Mouse (Mus musculus): ENCODE data around the gene Oas1g. TPM values are rescaled to one million over a fixed set of nuclear protein-coding genes. Genes with fewer than 3 reads are reported as not detected.
"Not testable (repeated sequence)": the region's sequence is repeated elsewhere in the genome, so short reads cannot be mapped to it uniquely, and the experiment has no call there.

The Oas1g gene
- polyA plus RNA-seq, 1 experiment: 105 TPM

- no peak overlapping the region for H3K4me3 ChIP-seq (ENCODE audit: insufficient read depth, low read length)
- H3K27ac ChIP-seq (ENCODE audit: insufficient read depth, low read depth, low read length): no peak overlapping the region
- peaks cover 2% of the 10 kb centered on the region; the same call in 1 of the 2 replicates for H3K4me1 ChIP-seq (ENCODE audit: control insufficient read depth, insufficient read depth, low read length)
- TF ChIP-seq POLR2A (IDR thresholded peaks at IDR 0.05; ENCODE audit: borderline replicate concordance, low read depth, low read length): no peak
- TF ChIP-seq CTCF (IDR thresholded peaks at IDR 0.05; ENCODE audit: low read depth, low read length): no peak
Measured at GRCm38 (mm10) chr5:120902056-120902455, 14.6 kb upstream of the Oas1g start.

- Histone ChIP-seq H3K4me3 (ENCODE audit: insufficient read depth, low read length) (no peak overlapping the region), H3K27ac (ENCODE audit: insufficient read depth, low read depth, low read length) (no peak overlapping the region), H3K4me1 (ENCODE audit: control insufficient read depth, insufficient read depth, low read length) (no peaks in the 10 kb centered on the region; the same call in 1 of the 2 replicates)
- TF ChIP-seq POLR2A (IDR thresholded peaks at IDR 0.05; ENCODE audit: borderline replicate concordance, low read depth, low read length): no peak
- TF ChIP-seq CTCF (IDR thresholded peaks at IDR 0.05; ENCODE audit: low read depth, low read length): no peak
Measured at GRCm38 (mm10) chr5:120900666-120901065, 13.3 kb upstream of the Oas1g start.

GRCm38 (mm10) chr5:120898726-120899125 is 11.3 kb upstream of the Oas1g start:
- H3K27ac ChIP-seq (ENCODE audit: insufficient read depth, low read depth, low read length): no peak overlapping the region
- H3K4me3 ChIP-seq (ENCODE audit: insufficient read depth, low read length): no peak overlapping the region
- TF ChIP-seq POLR2A (IDR thresholded peaks at IDR 0.05; ENCODE audit: borderline replicate concordance, low read depth, low read length) (no peak), CTCF (IDR thresholded peaks at IDR 0.05; ENCODE audit: low read depth, low read length) (no peak)
- no peaks in the 10 kb centered on the region; the same call in 1 of the 2 replicates for H3K4me1 ChIP-seq (ENCODE audit: control insufficient read depth, insufficient read depth, low read length)

- TF ChIP-seq POLR2A (IDR thresholded peaks at IDR 0.05; ENCODE audit: borderline replicate concordance, low read depth, low read length): no peak
- TF ChIP-seq CTCF (IDR thresholded peaks at IDR 0.05; ENCODE audit: low read depth, low read length): no peak
- Histone ChIP-seq H3K4me1 (ENCODE audit: control insufficient read depth, insufficient read depth, low read length) (no peaks in the 10 kb centered on the region; the same call in 1 of the 2 replicates), H3K27ac (ENCODE audit: insufficient read depth, low read depth, low read length) (no peak overlapping the region), H3K4me3 (ENCODE audit: insufficient read depth, low read length) (no peak overlapping the region)
Measured at GRCm38 (mm10) chr5:120898307-120898706, 10.9 kb upstream of the Oas1g start.

- TF ChIP-seq CTCF (IDR thresholded peaks at IDR 0.05; ENCODE audit: low read depth, low read length): no peak
- TF ChIP-seq POLR2A (IDR thresholded peaks at IDR 0.05; ENCODE audit: borderline replicate concordance, low read depth, low read length): no peak
- no peak overlapping the region for H3K27ac ChIP-seq (ENCODE audit: insufficient read depth, low read depth, low read length)
Measured at GRCm38 (mm10) chr5:120895231-120895900, 8.0 kb upstream of the Oas1g start.

GRCm38 (mm10) chr5:120894692-120895091 is 7.3 kb upstream of the Oas1g start:
- H3K27ac ChIP-seq (ENCODE audit: insufficient read depth, low read depth, low read length); H3K4me3 ChIP-seq (ENCODE audit: insufficient read depth, low read length); H3K4me1 ChIP-seq (ENCODE audit: control insufficient read depth, insufficient read depth, low read length): not testable (repeated sequence)

More at GRCm38 (mm10) chr5:120895231-120895900, 8.0 kb upstream of the Oas1g start:
- H3K4me3 ChIP-seq (ENCODE audit: insufficient read depth, low read length): no peak overlapping the region
- peaks cover 9% of the 10 kb centered on the region for H3K4me1 ChIP-seq (ENCODE audit: control insufficient read depth, insufficient read depth, low read length)

GRCm38 (mm10) chr5:120893866-120894265 is 6.5 kb upstream of the Oas1g start:
- not testable (repeated sequence) for H3K27ac ChIP-seq (ENCODE audit: insufficient read depth, low read depth, low read length); H3K4me1 ChIP-seq (ENCODE audit: control insufficient read depth, insufficient read depth, low read length); H3K4me3 ChIP-seq (ENCODE audit: insufficient read depth, low read length)

GRCm38 (mm10) chr5:120892243-120892660 is 4.8 kb upstream of the Oas1g start:
- H3K4me3 ChIP-seq (ENCODE audit: insufficient read depth, low read length): no peak overlapping the region
- H3K4me1 ChIP-seq (ENCODE audit: control insufficient read depth, insufficient read depth, low read length): peaks cover 16% of the 10 kb centered on the region
- TF ChIP-seq POLR2A (IDR thresholded peaks at IDR 0.05; ENCODE audit: borderline replicate concordance, low read depth, low read length): no peak
- no peak for TF ChIP-seq CTCF (IDR thresholded peaks at IDR 0.05; ENCODE audit: low read depth, low read length)
- H3K27ac ChIP-seq (ENCODE audit: insufficient read depth, low read depth, low read length): no peak overlapping the region

- H3K27ac ChIP-seq (ENCODE audit: insufficient read depth, low read depth, low read length); H3K4me3 ChIP-seq (ENCODE audit: insufficient read depth, low read length): not testable (repeated sequence)
- peaks cover 16% of the 10 kb centered on the region for H3K4me1 ChIP-seq (ENCODE audit: control insufficient read depth, insufficient read depth, low read length)
Measured at GRCm38 (mm10) chr5:120891566-120892242, 4.3 kb upstream of the Oas1g start.

- TF ChIP-seq CTCF (IDR thresholded peaks at IDR 0.05; ENCODE audit: low read depth, low read length): no peak
- TF ChIP-seq POLR2A (IDR thresholded peaks at IDR 0.05; ENCODE audit: borderline replicate concordance, low read depth, low read length): no peak
- H3K4me3 ChIP-seq (ENCODE audit: insufficient read depth, low read length): no peak overlapping the region
- H3K4me1 ChIP-seq (ENCODE audit: control insufficient read depth, insufficient read depth, low read length): peaks cover 16% of the 10 kb centered on the region
- no peak overlapping the region for H3K27ac ChIP-seq (ENCODE audit: insufficient read depth, low read depth, low read length)
Measured at GRCm38 (mm10) chr5:120890991-120891390, 3.6 kb upstream of the Oas1g start.

Data from bone marrow macrophage, adult 2 months (primary cell).